Mouse (Mus musculus): ENCODE measurements at regions not wholly inside any gene's neighbourhood (a gene's known extent, or its start where the extent isn't known, plus 50 kb on each side); places are given as distances from the start of the nearest gene placed in this dataset.

GRCm38 (mm10) chr12:109662179-109662578 is 62.0 kb upstream of the Rtl1 start:
- no peak for TF ChIP-seq CTCF (IDR thresholded peaks at IDR 0.05; ENCODE audit: borderline replicate concordance, control insufficient read depth, extremely low read depth, insufficient read depth, low read length, poor library complexity)
- no peak for TF ChIP-seq POLR2A (IDR thresholded peaks at IDR 0.05; ENCODE audit: control insufficient read depth, extremely low read depth, insufficient read depth, low read length, poor library complexity)
- no peaks in the 10 kb centered on the region for H3K27me3 ChIP-seq (ENCODE audit: control insufficient read depth, insufficient read depth, low read length)
- WGBS = 96% methylated on average over 2 of the region's 2 CpGs
- H3K27ac ChIP-seq (ENCODE audit: control insufficient read depth, insufficient read depth, low read length) = no peak overlapping the region
- no peak for DNase-seq
- H3K4me1 ChIP-seq (replicated peaks; ENCODE audit: control insufficient read depth, insufficient read depth, low read length) = no peaks in the 10 kb centered on the region
- no peaks in the 10 kb centered on the region for H3K36me3 ChIP-seq (ENCODE audit: control insufficient read depth, insufficient read depth, low read length)
- H3K4me3 ChIP-seq (ENCODE audit: control insufficient read depth, insufficient read depth, low read length) = no peak overlapping the region

GRCm38 (mm10) chr12:109674766-109675165 is 74.6 kb upstream of the Rtl1 start:
- Histone ChIP-seq H3K4me1 (replicated peaks; ENCODE audit: control insufficient read depth, insufficient read depth, low read length) (no peaks in the 10 kb centered on the region), H3K27me3 (ENCODE audit: control insufficient read depth, insufficient read depth, low read length) (no peaks in the 10 kb centered on the region), H3K36me3 (ENCODE audit: control insufficient read depth, insufficient read depth, low read length) (no peaks in the 10 kb centered on the region), H3K27ac (ENCODE audit: control insufficient read depth, insufficient read depth, low read length) (no peak overlapping the region), H3K4me3 (ENCODE audit: control insufficient read depth, insufficient read depth, low read length) (no peak overlapping the region)
- DNase-seq = no peak
- 93% methylated on average over 4 of the region's 4 CpGs for WGBS
- TF ChIP-seq CTCF (IDR thresholded peaks at IDR 0.05; ENCODE audit: borderline replicate concordance, control insufficient read depth, extremely low read depth, insufficient read depth, low read length, poor library complexity) (no peak), POLR2A (IDR thresholded peaks at IDR 0.05; ENCODE audit: control insufficient read depth, extremely low read depth, insufficient read depth, low read length, poor library complexity) (no peak)

GRCm38 (mm10) chr12:109694046-109694445 is 93.9 kb upstream of the Rtl1 start:
- Histone ChIP-seq H3K36me3 (ENCODE audit: control insufficient read depth, insufficient read depth, low read length) (no peaks in the 10 kb centered on the region), H3K27me3 (ENCODE audit: control insufficient read depth, insufficient read depth, low read length) (no peaks in the 10 kb centered on the region), H3K4me3 (ENCODE audit: control insufficient read depth, insufficient read depth, low read length) (no peak overlapping the region), H3K4me1 (replicated peaks; ENCODE audit: control insufficient read depth, insufficient read depth, low read length) (no peaks in the 10 kb centered on the region), H3K27ac (ENCODE audit: control insufficient read depth, insufficient read depth, low read length) (no peak overlapping the region)
- WGBS = 94% methylated on average over 4 of the region's 4 CpGs
- DNase-seq = no peak
- TF ChIP-seq POLR2A (IDR thresholded peaks at IDR 0.05; ENCODE audit: control insufficient read depth, extremely low read depth, insufficient read depth, low read length, poor library complexity) (no peak), CTCF (IDR thresholded peaks at IDR 0.05; ENCODE audit: borderline replicate concordance, control insufficient read depth, extremely low read depth, insufficient read depth, low read length, poor library complexity) (no peak)

GRCm38 (mm10) chr12:109694801-109695430 is 94.8 kb upstream of the Rtl1 start:
- WGBS = 89% methylated on average over 5 of the region's 5 CpGs
- H3K36me3 ChIP-seq (ENCODE audit: control insufficient read depth, insufficient read depth, low read length) = no peaks in the 10 kb centered on the region
- H3K27me3 ChIP-seq (ENCODE audit: control insufficient read depth, insufficient read depth, low read length) = no peaks in the 10 kb centered on the region
- no peak overlapping the region for H3K4me3 ChIP-seq (ENCODE audit: control insufficient read depth, insufficient read depth, low read length)
- no peak overlapping the region for H3K27ac ChIP-seq (ENCODE audit: control insufficient read depth, insufficient read depth, low read length)
- TF ChIP-seq POLR2A (IDR thresholded peaks at IDR 0.05; ENCODE audit: control insufficient read depth, extremely low read depth, insufficient read depth, low read length, poor library complexity) (no peak), CTCF (IDR thresholded peaks at IDR 0.05; ENCODE audit: borderline replicate concordance, control insufficient read depth, extremely low read depth, insufficient read depth, low read length, poor library complexity) (no peak)
- no peaks in the 10 kb centered on the region for H3K4me1 ChIP-seq (replicated peaks; ENCODE audit: control insufficient read depth, insufficient read depth, low read length)
- no peak for DNase-seq

GRCm38 (mm10) chr12:109706820-109707219 is 106.7 kb upstream of the Rtl1 start:
- Histone ChIP-seq H3K27ac (ENCODE audit: control insufficient read depth, insufficient read depth, low read length) (no peak overlapping the region), H3K4me1 (replicated peaks; ENCODE audit: control insufficient read depth, insufficient read depth, low read length) (no peaks in the 10 kb centered on the region), H3K4me3 (ENCODE audit: control insufficient read depth, insufficient read depth, low read length) (no peak overlapping the region), H3K36me3 (ENCODE audit: control insufficient read depth, insufficient read depth, low read length) (no peaks in the 10 kb centered on the region), H3K27me3 (ENCODE audit: control insufficient read depth, insufficient read depth, low read length) (no peaks in the 10 kb centered on the region)
- TF ChIP-seq CTCF (IDR thresholded peaks at IDR 0.05; ENCODE audit: borderline replicate concordance, control insufficient read depth, extremely low read depth, insufficient read depth, low read length, poor library complexity) = no peak
- no peak for TF ChIP-seq POLR2A (IDR thresholded peaks at IDR 0.05; ENCODE audit: control insufficient read depth, extremely low read depth, insufficient read depth, low read length, poor library complexity)
- DNase-seq = no peak
- WGBS = 92% methylated on average over 6 of the region's 6 CpGs

- TF ChIP-seq POLR2A (IDR thresholded peaks at IDR 0.05; ENCODE audit: control insufficient read depth, extremely low read depth, insufficient read depth, low read length, poor library complexity) (no peak), CTCF (IDR thresholded peaks at IDR 0.05; ENCODE audit: borderline replicate concordance, control insufficient read depth, extremely low read depth, insufficient read depth, low read length, poor library complexity) (no peak)
- no peak overlapping the region for H3K27ac ChIP-seq (ENCODE audit: control insufficient read depth, insufficient read depth, low read length)
- 94% methylated on average over 5 of the region's 5 CpGs for whole genome bisulfite sequencing
- H3K27me3 ChIP-seq (ENCODE audit: control insufficient read depth, insufficient read depth, low read length) = no peaks in the 10 kb centered on the region
- DNase-seq = no peak
- H3K4me3 ChIP-seq (ENCODE audit: control insufficient read depth, insufficient read depth, low read length) = no peak overlapping the region
- no peaks in the 10 kb centered on the region for H3K36me3 ChIP-seq (ENCODE audit: control insufficient read depth, insufficient read depth, low read length)
- no peaks in the 10 kb centered on the region for H3K4me1 ChIP-seq (replicated peaks; ENCODE audit: control insufficient read depth, insufficient read depth, low read length)
Observed at GRCm38 (mm10) chr12:109709661-109710060, 109.5 kb upstream of the Rtl1 start.

- no peak overlapping the region for H3K4me3 ChIP-seq (ENCODE audit: control insufficient read depth, insufficient read depth, low read length)
- TF ChIP-seq POLR2A (IDR thresholded peaks at IDR 0.05; ENCODE audit: control insufficient read depth, extremely low read depth, insufficient read depth, low read length, poor library complexity) (no peak), CTCF (IDR thresholded peaks at IDR 0.05; ENCODE audit: borderline replicate concordance, control insufficient read depth, extremely low read depth, insufficient read depth, low read length, poor library complexity) (no peak)
- no peaks in the 10 kb centered on the region for H3K27me3 ChIP-seq (ENCODE audit: control insufficient read depth, insufficient read depth, low read length)
- no peak overlapping the region for H3K27ac ChIP-seq (ENCODE audit: control insufficient read depth, insufficient read depth, low read length)
- 95% methylated on average over 5 of the region's 5 CpGs for WGBS
- no peaks in the 10 kb centered on the region for H3K4me1 ChIP-seq (replicated peaks; ENCODE audit: control insufficient read depth, insufficient read depth, low read length)
- no peak for DNase-seq
- H3K36me3 ChIP-seq (ENCODE audit: control insufficient read depth, insufficient read depth, low read length) = no peaks in the 10 kb centered on the region
Observed at GRCm38 (mm10) chr12:109711392-109711791, 111.3 kb upstream of the Rtl1 start.

Data from thymus, adult 2 months (tissue).